Mouse (Mus musculus): ENCODE results near the gene Phf21b. TPM values are rescaled to one million over a fixed set of nuclear protein-coding genes. Genes with fewer than 3 reads are reported as not detected.

Gene Phf21b
- polyA plus RNA-seq (2017; shearing (Covaris generic)), result 1 to 10 TPM in 2 of 3 experiments, under 1 TPM in 1; 0.65 to 2.4 (median 1.6) TPM

DNA sequence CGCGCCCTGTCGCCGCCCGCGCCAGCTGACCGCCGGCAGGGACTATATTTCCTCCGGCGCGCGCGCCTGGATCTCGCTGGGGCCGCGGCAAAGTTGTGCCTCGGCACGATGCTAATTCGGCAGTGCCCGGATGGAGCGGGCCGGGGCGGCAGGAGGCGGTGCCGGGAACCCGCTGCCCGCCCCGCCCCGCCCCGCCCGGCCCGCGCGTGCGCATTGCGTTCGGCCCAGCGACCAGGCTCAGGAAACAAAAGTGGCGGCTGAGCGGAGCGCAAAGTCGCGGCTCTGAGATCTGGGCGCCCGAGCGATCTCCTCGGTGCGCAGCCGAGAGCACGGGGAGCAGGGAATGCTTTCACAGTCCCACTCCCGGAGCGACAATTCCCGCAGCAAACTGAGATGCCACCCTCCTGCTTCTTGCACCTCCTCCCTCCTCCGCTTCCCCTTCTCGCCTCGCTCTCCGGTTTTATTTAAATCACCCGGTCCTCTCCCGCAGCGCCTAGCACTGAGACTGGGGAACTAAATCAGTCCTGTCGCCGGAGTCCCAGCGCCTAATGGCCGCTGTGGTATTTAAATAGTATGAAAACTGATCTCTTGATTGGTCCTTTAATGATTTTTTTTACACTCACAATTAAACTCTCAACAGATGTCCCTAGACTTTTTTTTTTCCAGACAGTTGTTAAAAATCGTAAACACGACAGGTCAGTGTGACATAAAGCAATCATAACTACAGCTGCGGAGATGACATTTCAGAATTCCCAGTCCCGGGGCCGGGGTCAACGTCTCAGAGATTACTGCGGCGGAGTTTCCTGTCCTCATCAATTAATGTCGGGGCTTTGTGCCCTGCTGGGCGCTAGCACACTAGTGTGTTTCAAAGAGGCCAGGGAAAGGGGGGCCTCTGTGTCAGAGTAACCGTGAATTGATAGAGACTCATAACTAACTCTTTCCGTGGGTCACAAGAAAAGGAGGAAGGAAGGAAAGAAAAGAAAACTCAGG is at the start of gene Phf21b:
Gene Phf21b (minus strand): TSS at position 44 of the 990 bp plus-strand sequence.
- ATAC-seq, result peak; percentile 70

DNA sequence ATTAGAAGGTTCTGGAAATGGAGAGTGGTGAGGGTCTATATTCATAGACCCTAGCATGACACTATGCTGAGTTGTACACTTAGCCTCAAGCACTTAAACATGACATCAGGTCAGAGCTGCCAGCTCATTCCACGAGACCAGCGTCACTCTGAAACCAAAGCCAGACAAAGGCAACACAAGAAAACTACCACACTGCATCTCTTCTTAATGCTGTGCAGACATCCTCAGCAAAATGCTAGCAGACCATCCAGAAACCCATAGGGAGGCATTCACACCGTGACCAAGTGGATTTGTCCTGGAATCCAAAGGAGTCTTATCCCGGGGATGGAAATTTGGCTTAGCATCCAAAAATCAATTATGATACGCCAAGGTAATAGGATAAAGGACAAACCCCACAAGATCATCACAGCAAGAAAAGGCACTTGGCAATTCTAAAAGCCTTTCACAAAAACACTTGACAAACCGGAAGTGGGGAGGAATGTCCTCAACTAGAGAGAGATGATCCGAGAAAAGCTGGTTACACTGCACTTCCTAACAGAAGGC is 48.1 kb upstream of the Phf21b start:
- ATAC-seq, result no peak

DNA sequence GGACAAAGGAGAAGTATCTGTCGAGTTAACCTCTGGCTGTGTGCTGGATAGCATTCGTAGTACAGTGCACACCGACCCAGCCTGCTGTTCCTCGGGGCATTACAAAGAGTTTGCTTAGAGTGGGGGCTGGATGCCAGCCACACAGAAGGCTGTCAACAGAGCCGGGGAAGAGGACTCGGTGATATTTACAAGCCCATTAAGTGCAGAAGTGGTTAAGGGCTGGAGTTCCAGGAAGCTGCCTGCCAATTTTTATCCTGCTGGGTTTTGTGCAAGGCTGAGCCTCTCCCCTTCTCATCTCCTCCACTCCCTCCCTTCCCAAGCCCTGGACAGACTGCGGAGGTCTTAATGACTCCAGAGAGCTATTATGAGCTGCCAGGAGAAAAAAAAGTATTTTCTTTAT is 42.2 kb upstream of the Phf21b start:
- no peak for ATAC-seq

DNA sequence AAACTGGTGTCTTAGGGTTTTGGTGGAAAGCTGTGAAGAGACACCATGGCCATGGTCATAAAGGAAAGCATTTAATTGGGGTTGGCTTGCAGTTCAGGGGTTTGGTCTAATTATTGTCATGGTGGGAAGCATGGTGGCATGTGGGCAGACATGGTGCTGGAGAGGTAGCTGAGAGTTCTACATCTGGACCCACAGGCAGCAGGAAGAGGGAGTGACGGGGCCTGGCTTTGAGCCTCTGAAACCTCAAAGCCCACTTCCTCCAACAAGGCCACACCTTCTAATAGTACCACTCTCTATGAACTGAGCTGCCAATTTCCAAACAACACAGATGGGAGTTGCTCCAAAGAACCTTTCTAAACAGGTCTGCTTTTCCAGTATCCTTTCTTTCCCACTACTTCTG is 40.8 kb upstream of the Phf21b start:
- peak; percentile 82 for ATAC-seq

DNA sequence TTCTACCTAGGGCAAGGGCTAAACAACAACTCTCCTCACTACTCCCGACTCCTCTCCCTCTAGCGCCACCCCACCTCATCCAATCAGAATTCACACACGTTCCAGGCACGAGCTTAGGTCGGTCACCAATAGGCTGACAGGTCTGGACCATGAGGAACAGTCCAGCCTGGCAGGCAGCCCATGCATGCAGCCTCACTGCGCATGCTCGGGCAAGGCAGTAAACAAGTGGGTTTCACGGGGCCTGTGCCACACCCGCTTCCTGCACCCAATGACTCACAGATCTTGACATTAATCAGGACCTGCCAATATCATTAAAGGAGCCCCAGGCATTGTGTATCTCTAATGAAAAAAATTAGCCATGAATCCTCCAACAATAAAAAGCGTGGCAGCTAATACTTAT is 40.4 kb upstream of the Phf21b start:
- ATAC-seq, result peak; percentile 56

DNA sequence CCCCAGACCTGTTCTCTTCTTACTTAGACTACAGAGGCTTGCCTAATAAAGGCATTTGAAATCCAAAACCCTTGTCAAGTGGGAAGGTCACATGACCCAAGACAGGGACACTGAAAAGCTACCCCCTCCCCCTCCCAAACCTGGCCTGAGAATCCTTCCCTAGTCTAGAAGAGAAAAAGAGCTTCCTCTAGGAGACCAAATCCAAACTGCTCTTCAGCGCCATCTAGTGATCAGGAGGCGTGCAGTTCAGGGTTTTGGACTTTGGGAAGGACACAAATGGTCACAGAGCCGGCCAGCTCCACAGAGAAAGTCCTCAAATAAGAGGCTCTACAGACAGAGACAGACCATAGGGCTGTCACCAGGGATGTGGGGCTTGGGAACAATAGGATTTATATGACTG is 35.8 kb upstream of the Phf21b start:
- peak; percentile 28 for ATAC-seq

DNA sequence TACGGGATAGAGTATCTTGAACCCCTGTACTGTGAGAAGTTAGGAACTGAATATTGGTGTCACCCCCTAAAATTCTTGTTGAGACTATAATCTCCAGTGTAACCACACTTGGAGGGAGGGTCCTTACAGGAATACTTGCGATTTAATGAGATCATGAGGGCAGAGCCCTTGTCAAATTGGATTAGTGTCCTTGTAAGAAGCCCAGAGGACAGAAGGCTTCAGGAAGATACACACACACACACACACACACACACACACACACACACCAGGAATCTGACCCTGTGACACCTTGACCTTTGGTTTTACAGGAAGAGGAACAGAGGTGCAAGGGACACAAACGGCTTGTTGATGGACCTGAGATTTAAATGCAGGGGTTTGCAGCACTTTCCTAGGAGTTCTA is 35.4 kb upstream of the Phf21b start:
- no peak for ATAC-seq

DNA sequence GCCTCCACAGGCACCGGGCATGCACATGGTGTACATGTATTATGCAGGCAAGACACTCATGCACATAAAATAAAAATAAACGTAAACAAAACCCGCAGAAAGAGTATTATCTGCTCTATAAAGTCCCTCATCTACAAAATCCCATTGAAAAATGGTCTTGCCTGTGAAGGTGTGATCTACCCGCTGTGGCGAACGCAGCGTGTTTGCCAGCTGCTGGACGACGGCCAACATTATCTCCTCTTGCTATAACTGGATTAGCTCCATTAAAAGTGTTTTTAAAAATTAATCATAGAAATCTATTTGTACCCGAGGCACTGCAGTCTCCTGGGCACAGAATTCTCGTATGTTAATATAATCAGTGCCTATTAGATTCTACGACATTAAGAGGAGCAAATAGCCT is 32.2 kb upstream of the Phf21b start:
- no peak for ATAC-seq

DNA sequence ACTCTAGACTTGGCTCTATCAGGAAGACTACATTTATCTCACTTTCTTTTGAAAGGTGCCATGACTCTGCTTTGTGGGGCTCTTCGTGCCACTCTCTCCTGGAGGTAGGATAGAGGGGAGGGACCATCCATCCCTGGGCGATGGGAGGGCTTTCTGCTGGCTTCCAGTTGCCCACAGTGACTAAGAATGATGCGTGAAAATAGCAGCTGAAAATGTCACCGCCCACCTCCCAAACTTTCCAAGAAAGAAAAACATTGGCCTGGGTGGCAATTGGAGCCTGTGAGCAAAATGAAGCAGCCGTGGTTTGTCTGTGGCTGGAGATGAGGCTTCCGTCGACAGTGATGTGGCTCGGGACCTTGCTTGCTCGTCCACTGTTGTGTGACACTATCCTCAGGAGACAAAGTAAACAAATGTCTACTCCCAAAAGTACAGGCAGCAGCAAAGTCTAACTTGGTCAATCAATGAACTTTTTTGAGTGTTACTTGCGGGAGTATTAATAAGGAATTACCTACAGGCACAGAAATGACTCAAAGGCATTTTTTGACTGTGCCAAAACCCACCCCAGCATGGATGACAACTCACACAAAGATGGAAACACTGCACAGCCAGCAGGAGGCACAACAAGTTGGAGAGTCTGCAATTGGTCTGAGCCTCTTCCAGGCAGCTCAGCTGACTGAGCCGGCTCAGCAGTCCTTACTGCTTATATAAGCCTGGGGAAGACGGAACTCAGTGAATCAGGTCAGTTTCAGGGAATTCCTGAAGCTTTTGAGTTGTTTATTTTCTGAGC is 21.4 kb upstream of the Phf21b start:
- no peak for ATAC-seq

DNA sequence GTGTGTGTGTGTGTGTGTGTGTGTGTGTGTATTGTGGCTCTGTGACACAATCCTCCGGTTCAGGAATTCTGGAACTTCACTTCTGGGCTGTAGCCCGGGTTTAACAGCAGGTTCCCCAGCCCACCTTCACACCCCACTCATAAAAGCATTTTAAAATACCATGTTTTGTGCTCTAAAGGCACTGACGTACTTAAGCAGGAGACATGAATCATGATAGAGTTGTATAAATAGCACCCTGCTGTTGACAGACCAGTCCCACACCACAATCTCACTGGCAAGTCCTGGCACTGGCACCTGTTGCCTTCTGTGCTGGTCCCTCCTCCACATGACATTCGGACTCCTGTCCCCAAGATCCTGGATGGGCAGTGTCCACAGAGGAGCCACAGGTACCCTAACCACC is 18.0 kb upstream of the Phf21b start:
- ATAC-seq, result no peak

DNA sequence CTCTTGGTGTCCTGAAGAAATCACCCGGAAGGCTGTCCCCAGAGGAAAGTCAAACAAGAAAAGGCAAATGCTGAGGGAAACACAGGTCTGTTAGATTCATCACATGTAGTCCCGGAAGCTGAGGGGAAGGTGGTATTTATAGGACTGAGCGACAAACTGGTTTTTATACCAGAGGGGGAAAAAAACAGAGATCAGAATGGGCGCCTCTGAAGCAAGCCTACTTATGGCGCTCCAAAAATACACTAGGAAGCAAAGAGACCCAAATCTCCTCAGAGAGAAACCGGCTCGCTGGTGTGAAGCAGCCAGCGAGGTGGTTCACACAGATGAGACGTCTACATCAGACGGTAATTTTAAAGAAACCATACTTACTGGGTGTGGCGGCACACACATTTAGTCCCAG is 17.2 kb upstream of the Phf21b start:
- no peak for ATAC-seq

DNA sequence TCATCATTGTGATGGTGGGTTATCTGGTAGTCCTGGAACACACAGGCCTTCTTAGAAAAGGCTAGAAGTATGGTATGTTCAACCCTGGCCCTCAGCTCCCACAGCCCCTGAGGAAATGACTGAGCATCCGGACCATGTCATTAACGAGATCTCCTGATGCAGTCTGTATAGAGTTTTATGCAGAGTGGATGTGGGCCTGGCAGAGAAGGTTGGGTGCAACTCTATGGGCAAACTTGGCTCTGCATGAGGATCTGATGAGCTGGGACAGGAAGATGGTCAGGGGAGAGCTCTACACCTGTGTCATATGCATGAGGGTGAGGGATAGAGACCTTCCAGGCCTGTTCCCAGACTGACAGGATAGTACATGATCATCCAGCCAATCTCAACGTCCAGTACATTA is 16.0 kb upstream of the Phf21b start:
- ATAC-seq, result no peak

DNA sequence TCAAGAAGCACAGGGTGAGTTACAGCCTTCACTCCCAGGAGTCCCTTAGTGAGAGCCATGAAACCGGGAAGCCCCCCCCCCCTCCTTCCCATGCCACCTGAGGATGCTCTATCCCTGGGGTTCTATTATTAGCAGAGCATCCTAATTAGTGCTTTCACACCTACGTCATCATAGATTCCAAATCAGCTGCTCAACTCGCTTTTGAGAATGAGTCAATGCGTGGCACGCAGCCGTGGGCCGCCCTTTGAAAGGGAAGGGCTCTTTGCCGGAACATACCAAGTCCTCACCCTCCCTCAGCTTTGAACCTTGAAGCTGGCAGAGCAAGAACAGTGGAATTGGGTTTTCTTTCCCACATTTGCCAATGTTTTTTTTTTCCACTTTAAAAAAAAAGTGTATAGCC is 6.1 kb upstream of the Phf21b start:
- ATAC-seq, result no peak

DNA sequence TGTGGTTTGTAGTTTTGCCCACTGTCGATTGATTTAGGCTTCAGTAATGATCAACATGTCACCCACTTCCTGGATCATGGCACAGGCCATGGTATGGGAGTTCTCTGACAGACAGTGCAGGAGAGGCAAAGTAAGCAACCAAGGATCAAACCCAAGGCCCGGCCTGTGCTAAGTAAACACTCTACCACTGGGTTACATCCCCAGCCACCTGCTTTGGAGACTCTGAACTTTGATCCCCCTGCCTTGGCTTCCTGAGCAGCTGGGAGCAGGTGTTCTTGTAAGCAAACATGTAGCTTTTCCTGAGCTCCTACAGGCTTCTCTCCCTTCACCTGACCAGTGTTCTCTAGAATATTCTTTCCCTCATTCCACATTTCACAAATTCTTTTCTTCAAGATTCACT is 1.8 kb upstream of the Phf21b start:
- ATAC-seq, result no peak

DNA sequence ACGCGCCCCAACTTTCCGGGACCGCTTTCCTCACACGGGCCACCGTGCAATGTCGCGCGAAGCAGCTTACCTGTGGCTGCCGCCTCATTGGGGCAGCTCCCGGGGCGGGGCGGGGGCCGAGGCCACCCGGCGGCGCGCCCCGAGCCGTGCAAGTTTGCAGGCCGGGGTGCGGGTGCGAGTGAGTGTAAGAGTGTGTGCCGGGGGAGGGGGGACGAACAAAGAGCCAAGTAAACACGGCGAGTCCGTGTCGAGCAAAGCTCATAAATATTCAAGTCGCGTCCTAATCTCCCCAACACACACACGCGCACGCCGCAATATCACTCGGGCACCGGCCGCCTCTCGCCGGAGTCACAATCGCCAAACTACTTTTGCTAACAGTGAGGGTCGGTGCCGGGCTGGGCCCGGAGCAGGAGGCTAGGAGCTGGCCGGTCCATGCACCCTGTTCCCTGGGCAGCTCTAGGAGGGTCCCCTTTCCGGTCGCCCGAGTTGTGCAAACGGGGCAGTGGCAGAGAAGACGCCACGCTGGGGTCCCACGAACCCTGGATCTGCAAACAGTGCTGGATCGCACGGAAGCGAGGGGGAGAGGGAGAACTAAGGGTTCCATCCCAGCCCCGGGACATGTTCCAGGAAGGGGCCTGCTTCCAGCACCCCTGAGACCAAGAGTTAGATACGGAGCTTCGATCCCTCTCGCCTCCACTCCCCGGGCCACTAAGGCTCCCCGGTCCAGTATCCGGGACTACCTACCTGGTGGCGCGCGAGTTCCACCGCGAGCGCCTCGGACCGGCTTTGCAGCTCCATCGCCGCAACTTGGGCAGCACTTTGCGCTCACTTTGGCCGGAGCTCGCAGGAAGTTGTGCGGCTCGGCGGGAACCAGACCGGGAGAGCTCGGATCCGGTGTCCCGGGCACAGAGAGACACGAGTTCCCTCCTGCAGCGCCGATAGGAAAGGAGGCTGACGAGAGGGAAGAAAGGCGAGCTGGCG is 638 bp downstream of the Phf21b start:
- ATAC-seq, result peak; percentile 18

DNA sequence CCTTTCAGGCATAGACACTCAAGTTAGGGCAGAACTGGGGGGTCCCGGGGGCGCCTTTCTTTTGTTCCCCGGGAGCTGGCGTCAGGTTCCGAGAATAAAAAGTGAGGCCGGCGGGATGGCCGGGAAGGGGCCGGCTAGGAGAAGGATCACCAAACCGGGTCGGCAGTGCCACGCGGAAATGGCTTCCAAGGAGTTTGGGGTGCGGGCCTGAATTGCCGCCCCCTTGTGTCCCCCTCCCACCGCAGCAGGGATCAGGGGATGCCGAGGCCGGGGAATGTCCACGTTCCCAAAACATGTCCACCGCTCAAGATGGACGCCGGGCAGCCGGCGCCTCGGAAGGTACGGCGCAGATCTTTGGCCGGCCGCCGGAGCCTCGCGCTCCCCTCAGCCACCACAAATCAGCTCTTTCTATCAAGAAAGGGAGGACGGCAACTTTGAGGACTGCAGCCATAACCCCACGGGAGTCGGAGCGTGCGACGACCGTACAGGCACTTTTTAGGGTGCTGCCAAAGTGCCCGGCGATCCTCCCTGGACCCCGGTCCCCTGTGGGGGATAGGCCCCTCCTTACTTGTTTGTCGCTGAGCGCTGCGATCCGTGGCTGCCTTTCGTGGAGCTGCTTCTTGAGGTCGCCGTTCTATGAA is 1.6 kb downstream of the Phf21b start:
- no peak for ATAC-seq

DNA sequence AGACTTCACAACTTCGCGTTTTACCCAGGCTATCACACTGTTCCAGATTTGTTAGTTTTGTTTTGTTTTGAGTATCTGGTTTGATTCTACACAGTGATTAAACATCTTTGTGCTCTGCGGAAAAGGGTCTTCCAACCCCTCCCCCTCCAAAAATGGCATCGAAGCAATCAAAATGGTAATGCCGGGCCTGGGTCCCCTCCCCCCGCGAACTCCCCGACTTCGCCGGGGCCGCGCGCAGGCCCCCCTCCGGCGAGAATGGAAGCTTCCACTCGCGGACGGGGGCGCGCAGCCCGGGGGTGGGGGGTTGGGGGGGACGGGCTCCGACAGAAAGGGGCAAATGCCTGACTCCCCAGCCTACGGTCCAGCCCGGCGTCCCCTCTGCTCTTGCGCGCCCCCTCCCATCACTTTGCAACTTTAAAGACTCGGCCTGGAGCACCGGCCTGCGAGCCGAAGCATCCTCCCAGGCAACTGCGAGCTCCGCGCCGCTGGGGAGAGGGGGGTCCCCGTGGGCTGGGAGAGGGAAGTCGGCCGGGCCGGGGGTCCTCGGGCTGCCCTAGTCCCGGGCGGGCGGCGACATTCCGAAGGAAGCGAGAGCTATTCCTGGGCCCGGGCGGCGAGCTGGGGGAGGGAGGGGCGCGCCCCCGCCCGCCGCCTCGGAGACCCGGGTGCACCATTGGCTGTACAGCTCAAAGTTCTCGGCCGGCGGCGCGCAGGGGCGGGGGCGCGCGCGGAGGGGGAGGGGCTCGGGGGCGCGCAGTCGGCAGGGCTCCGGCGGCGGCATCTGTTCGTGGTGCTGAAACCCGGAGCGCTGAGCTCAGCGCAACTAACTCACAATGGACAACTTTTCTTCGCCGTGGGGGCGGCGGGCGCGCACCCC is 2.4 kb downstream of the Phf21b start:
- ATAC-seq, result no peak

DNA sequence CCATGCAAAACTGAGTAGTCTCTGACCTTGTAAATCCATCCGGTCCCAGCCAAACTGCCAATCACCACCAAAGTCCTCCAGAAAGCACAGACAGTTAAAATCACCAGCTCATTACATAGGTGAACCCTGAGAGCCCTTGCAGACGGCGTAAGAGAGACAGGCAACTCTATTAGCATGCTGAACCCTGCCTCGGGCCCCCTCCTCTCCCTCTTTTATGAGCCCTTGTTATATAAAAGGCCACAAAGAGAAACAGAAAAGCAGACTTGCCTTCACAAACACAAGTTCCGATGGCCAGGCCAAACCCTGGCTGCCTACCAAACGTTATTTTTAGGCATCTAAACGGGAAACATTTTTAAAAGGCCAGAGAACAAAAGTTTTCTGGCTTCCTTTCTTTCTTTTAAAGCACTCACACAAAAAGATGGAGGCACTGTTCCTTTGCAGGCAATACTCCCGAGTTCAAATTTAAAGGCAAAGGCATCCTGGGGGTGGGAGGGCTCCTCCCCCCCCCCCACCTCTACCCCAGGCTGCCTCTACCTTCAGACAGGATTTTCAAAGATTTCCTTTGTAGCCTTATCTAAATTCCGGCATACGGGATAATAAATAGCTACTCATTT is 3.3 kb downstream of the Phf21b start:
- ATAC-seq, result no peak

DNA sequence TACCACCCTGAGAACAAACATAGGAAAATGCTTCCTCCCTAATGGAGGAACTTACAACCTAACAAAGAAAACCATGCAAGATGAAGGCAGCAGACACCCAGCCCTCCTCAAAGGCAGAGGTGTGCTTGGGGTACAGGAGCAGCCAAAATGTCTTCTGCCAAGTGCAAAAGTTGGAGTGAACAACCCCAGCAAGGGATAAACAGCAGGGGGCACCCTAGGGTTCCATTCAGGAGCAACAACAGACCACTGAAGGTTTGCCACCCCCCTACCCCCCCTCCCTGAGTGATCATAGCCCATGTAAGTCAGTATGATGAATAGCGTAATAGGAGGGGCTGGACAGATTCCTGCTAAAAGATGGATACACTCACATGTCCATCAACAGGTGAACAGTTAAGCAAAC is 5.5 kb downstream of the Phf21b start:
- ATAC-seq, result no peak

DNA sequence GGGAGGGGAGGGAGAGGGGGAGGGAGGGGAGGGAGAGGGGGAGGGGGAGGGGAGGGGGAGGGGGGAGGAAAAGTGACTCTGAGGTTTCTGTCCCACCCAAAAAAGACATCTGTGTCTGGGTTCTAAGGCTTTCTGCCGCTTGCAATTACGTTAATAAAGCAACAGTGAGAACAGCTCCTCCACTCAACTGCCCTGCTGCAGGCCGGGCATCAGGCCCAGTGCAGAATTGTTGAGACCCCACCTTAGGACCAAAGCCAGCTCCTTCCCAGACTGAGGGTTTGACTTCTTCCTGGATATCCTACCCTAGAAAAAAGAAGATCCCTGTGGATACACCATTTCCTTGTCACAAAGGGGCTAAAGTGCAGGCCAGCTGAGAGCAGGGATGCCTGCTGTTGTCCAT is 9.6 kb downstream of the Phf21b start:
- ATAC-seq, result no peak

Data from inflammation-experienced regulatory T-cells, adult 6 months (primary cell).